Mouse (Mus musculus) E14TG2a.4 (cell line): ENCODE data around the gene Lasp1.

Experiments used
- CTCF ChIP-seq: conservative IDR thresholded peaks from 2 replicates; pipeline ENCODE4 v1.5.1; 2014; ENCODE audit warnings: low read length
- NANOG ChIP-seq: IDR thresholded peaks from 2 replicates; pipeline ENCODE4 v1.6.1; 2014; ENCODE audit warnings: borderline replicate concordance, low read length, mixed read lengths

DNA sequence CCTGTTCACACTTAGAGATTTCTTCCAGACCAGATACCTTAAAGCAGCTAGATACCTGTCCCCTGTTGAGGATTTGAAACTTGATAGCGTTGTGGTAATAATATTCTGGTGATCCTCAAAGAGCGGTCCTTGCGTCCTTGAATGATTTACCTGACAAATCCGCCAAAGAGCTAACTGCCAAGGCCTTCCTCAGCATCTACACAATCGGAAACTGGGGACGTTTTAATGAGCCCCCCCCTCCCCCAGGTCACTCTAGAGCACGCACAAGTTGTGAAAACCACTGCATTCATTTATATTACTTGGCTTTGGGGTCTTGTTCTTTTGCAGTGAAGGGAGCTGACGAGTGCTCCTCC is 741 bp upstream of the Lasp1 start:
- TF ChIP-seq CTCF (no peak), NANOG (no peak)
